Mouse (Mus musculus) megakaryocyte, embryonic 14.5 days (primary cell): Measurements from ENCODE around the gene Gfi1b. TPM values are rescaled to one million over a fixed set of nuclear protein-coding genes. Genes with fewer than 3 reads are reported as not detected.

Experiments used
- H3K27me3 ChIP-seq: replicated peaks from 2 replicates; pipeline ENCODE3; 2012; ENCODE audit warnings: inconsistent platforms
- H3K36me3 ChIP-seq: replicated peaks from 2 replicates; pipeline ENCODE3; 2012; ENCODE audit warnings: low read length, inconsistent platforms, mixed read lengths
- H3K4me1 ChIP-seq: 2 replicates; pipeline ENCODE4 v1.6.1; 2012; ENCODE audit warnings: inconsistent platforms
- H3K4me3 ChIP-seq: replicated peaks from 2 replicates; pipeline ENCODE3; 2012; ENCODE audit warnings: moderate library complexity, mild to moderate bottlenecking, inconsistent platforms
- H3K9me3 ChIP-seq: 2 replicates; pipeline ENCODE4 v1.6.1; 2012; ENCODE audit warnings: inconsistent platforms
- FLI1 ChIP-seq: IDR thresholded peaks from 2 replicates; pipeline ENCODE4 v1.6.1; 2012; ENCODE audit warnings: low read length, inconsistent platforms, mixed read lengths
- GATA1 ChIP-seq: IDR thresholded peaks from 3 replicates; pipeline ENCODE4 v1.6.1; 2012; ENCODE audit warnings: mixed read lengths, low read length, inconsistent platforms, borderline replicate concordance
- polyA plus RNA-seq: library from polyadenylated mRNA; stranded (reverse); fragments of >175 nt; gene quantifications from 2 replicates; pipeline ENCODE4 v1.2.3, GENCODE M21; 2012; ENCODE audit warnings: low replicate concordance; ENCODE audit not compliant: insufficient read depth

The Gfi1b gene
- polyA plus RNA-seq, 1 experiment, result 225 TPM

GRCm38 (mm10) chr2:28616358-28616757, 5.4 kb downstream of the Gfi1b start:
- TF ChIP-seq FLI1 (no peak), GATA1 (no peak)
- peaks cover 85% of the 10 kb centered on the region for H3K36me3 ChIP-seq
- no peaks in the 10 kb centered on the region for H3K9me3 ChIP-seq
- H3K4me3 ChIP-seq, result peak overlapping the region; percentile 81
- peaks cover 96% of the 10 kb centered on the region for H3K4me1 ChIP-seq
- no peaks in the 10 kb centered on the region for H3K27me3 ChIP-seq

GRCm38 (mm10) chr2:28613599-28613998, 8.2 kb downstream of the Gfi1b start:
- TF ChIP-seq FLI1 (no peak), GATA1 (no peak)
- peaks cover 98% of the 10 kb centered on the region for H3K36me3 ChIP-seq
- peaks cover 100% of the 10 kb centered on the region for H3K4me1 ChIP-seq
- peak overlapping the region; percentile 2 for H3K4me3 ChIP-seq
- no peaks in the 10 kb centered on the region for H3K27me3 ChIP-seq
- no peaks in the 10 kb centered on the region for H3K9me3 ChIP-seq

- Histone ChIP-seq H3K4me3 (no peak overlapping the region), H3K9me3 (no peaks in the 10 kb centered on the region), H3K36me3 (peaks cover 96% of the 10 kb centered on the region), H3K27me3 (no peaks in the 10 kb centered on the region), H3K4me1 (peaks cover 100% of the 10 kb centered on the region)
- TF ChIP-seq FLI1 (no peak), GATA1 (no peak)
These were observed 9.2 kb downstream of the Gfi1b start for GRCm38 (mm10) chr2:28612436-28613063.

GRCm38 (mm10) chr2:28611407-28611787, 10.4 kb downstream of the Gfi1b start:
- Histone ChIP-seq H3K9me3 (no peaks in the 10 kb centered on the region), H3K27me3 (no peaks in the 10 kb centered on the region), H3K4me3 (no peak overlapping the region), H3K4me1 (peaks cover 100% of the 10 kb centered on the region), H3K36me3 (peaks cover 97% of the 10 kb centered on the region)
- TF ChIP-seq GATA1, result no peak
- no peak for TF ChIP-seq FLI1

GRCm38 (mm10) chr2:28610716-28611406, 10.9 kb downstream of the Gfi1b start:
- no peaks in the 10 kb centered on the region for H3K9me3 ChIP-seq
- TF ChIP-seq FLI1, result no peak
- TF ChIP-seq GATA1, result no peak
- H3K4me1 ChIP-seq, result peaks cover 100% of the 10 kb centered on the region
- no peaks in the 10 kb centered on the region for H3K27me3 ChIP-seq
- H3K36me3 ChIP-seq, result peaks cover 97% of the 10 kb centered on the region
- no peak overlapping the region for H3K4me3 ChIP-seq

- no peaks in the 10 kb centered on the region for H3K9me3 ChIP-seq
- H3K4me1 ChIP-seq, result peaks cover 94% of the 10 kb centered on the region
- no peaks in the 10 kb centered on the region for H3K27me3 ChIP-seq
- TF ChIP-seq GATA1 (no peak), FLI1 (no peak)
- peaks cover 89% of the 10 kb centered on the region for H3K36me3 ChIP-seq
- no peak overlapping the region for H3K4me3 ChIP-seq
These were observed 11.9 kb downstream of the Gfi1b start for GRCm38 (mm10) chr2:28609851-28610250.

- Histone ChIP-seq H3K4me3 (peak overlapping the region; percentile 17), H3K9me3 (no peaks in the 10 kb centered on the region), H3K36me3 (peaks cover 71% of the 10 kb centered on the region), H3K4me1 (peaks cover 87% of the 10 kb centered on the region), H3K27me3 (no peaks in the 10 kb centered on the region)
- TF ChIP-seq FLI1 (no peak), GATA1 (no peak)
These were observed 14.2 kb downstream of the Gfi1b start for GRCm38 (mm10) chr2:28607341-28608165.

- Histone ChIP-seq H3K9me3 (no peaks in the 10 kb centered on the region), H3K27me3 (no peaks in the 10 kb centered on the region), H3K4me1 (peaks cover 87% of the 10 kb centered on the region), H3K4me3 (no peak overlapping the region), H3K36me3 (peaks cover 64% of the 10 kb centered on the region)
- TF ChIP-seq GATA1 (no peak), FLI1 (no peak)
These were observed 15.0 kb downstream of the Gfi1b start for GRCm38 (mm10) chr2:28606601-28607340.

- peaks cover 56% of the 10 kb centered on the region for H3K36me3 ChIP-seq
- H3K4me1 ChIP-seq, result peaks cover 87% of the 10 kb centered on the region
- H3K9me3 ChIP-seq, result no peaks in the 10 kb centered on the region
- no peaks in the 10 kb centered on the region for H3K27me3 ChIP-seq
- no peak for TF ChIP-seq FLI1
- no peak for TF ChIP-seq GATA1
- peak overlapping the region; percentile 42 for H3K4me3 ChIP-seq
These were observed 15.8 kb downstream of the Gfi1b start for GRCm38 (mm10) chr2:28605789-28606541.
